Mouse (Mus musculus) cortical plate, adult 2 months (tissue): ENCODE results near the gene Erh. TPM values are rescaled to one million over a fixed set of nuclear protein-coding genes. Genes with fewer than 3 reads are reported as not detected.

Source experiments
- H3K27ac ChIP-seq: fragments of 200-500 bp; 2 replicates; pipeline ENCODE4 v1.5.1; 2012; ENCODE audit warnings: low read length, control low read depth, inconsistent platforms; ENCODE audit not compliant: insufficient read depth
- H3K4me1 ChIP-seq: fragments of 200-500 bp; 2 replicates; pipeline ENCODE4 v1.6.1; 2011; ENCODE audit warnings: low read length; ENCODE audit not compliant: control insufficient read depth, insufficient read depth
- H3K4me3 ChIP-seq: fragments of 200-500 bp; 2 replicates; pipeline ENCODE4 v1.5.1; 2011; ENCODE audit warnings: mild to moderate bottlenecking, low read length, control low read depth; ENCODE audit not compliant: insufficient read depth
- CTCF ChIP-seq: fragments of 200-500 bp; IDR thresholded peaks from 2 replicates; pipeline ENCODE4 v1.5.1; 2011; ENCODE audit warnings: mild to moderate bottlenecking, control low read depth, low read length; ENCODE audit not compliant: insufficient read depth; ENCODE audit errors: extremely low read depth
- POLR2A ChIP-seq: fragments of 200-500 bp; IDR thresholded peaks from 2 replicates; pipeline ENCODE4 v1.6.1; 2011; ENCODE audit warnings: mild to moderate bottlenecking, low read length, control low read depth; ENCODE audit not compliant: insufficient read depth; ENCODE audit errors: extremely low read depth
- polyA plus RNA-seq: library from polyadenylated mRNA; depleted of rRNA; stranded (reverse); fragments of >200 nt; gene quantifications from 2 replicates; pipeline ENCODE4 v1.2.3, GENCODE M21; 2012

Erh gene
- polyA plus RNA-seq, 1 experiment, result 89.3 TPM

- Histone ChIP-seq H3K27ac (no peak overlapping the region), H3K4me1 (no peaks in the 10 kb centered on the region), H3K4me3 (no peak overlapping the region)
- no peak for TF ChIP-seq POLR2A
- TF ChIP-seq CTCF, result no peak
Measured at GRCm38 (mm10) chr12:80631790-80632189, 12.4 kb downstream of the Erh start.

- Histone ChIP-seq H3K27ac (no peak overlapping the region), H3K4me1 (no peaks in the 10 kb centered on the region), H3K4me3 (no peak overlapping the region)
- no peak for TF ChIP-seq POLR2A
- no peak for TF ChIP-seq CTCF
Measured at GRCm38 (mm10) chr12:80620501-80620900, 23.6 kb downstream of the Erh start.

GRCm38 (mm10) chr12:80615371-80616257, 28.5 kb downstream of the Erh start:
- H3K4me1 ChIP-seq, result no peaks in the 10 kb centered on the region
- H3K4me3 ChIP-seq, result no peak overlapping the region
- TF ChIP-seq POLR2A (no peak), CTCF (no peak)
- H3K27ac ChIP-seq, result no peak overlapping the region

GRCm38 (mm10) chr12:80612113-80612791, 31.9 kb downstream of the Erh start:
- no peak for TF ChIP-seq POLR2A
- TF ChIP-seq CTCF, result no peak
- no peaks in the 10 kb centered on the region for H3K4me1 ChIP-seq
- no peak overlapping the region for H3K27ac ChIP-seq
- H3K4me3 ChIP-seq, result no peak overlapping the region

GRCm38 (mm10) chr12:80609928-80610327, 34.2 kb downstream of the Erh start:
- Histone ChIP-seq H3K4me3 (no peak overlapping the region), H3K27ac (no peak overlapping the region), H3K4me1 (no peaks in the 10 kb centered on the region)
- no peak for TF ChIP-seq CTCF
- TF ChIP-seq POLR2A, result no peak

GRCm38 (mm10) chr12:80608576-80608975, 35.6 kb downstream of the Erh start:
- no peak overlapping the region for H3K27ac ChIP-seq
- no peak for TF ChIP-seq POLR2A
- TF ChIP-seq CTCF, result no peak
- peaks cover 5% of the 10 kb centered on the region for H3K4me1 ChIP-seq
- H3K4me3 ChIP-seq, result no peak overlapping the region

- no peak overlapping the region for H3K27ac ChIP-seq
- peaks cover 5% of the 10 kb centered on the region for H3K4me1 ChIP-seq
Measured at GRCm38 (mm10) chr12:80604218-80604617, 39.9 kb downstream of the Erh start.

GRCm38 (mm10) chr12:80603566-80603965, 40.6 kb downstream of the Erh start:
- Histone ChIP-seq H3K27ac (no peak overlapping the region), H3K4me3 (no peak overlapping the region), H3K4me1 (peaks cover 5% of the 10 kb centered on the region)
- TF ChIP-seq POLR2A (no peak), CTCF (no peak)

More at GRCm38 (mm10) chr12:80604218-80604617, 39.9 kb downstream of the Erh start:
- TF ChIP-seq CTCF, result no peak
- TF ChIP-seq POLR2A, result no peak
- H3K4me3 ChIP-seq, result no peak overlapping the region

GRCm38 (mm10) chr12:80602432-80602831, 41.7 kb downstream of the Erh start:
- no peak overlapping the region for H3K27ac ChIP-seq
- TF ChIP-seq CTCF (no peak), POLR2A (no peak)
- no peak overlapping the region for H3K4me3 ChIP-seq
- peaks cover 7% of the 10 kb centered on the region for H3K4me1 ChIP-seq
